Mouse (Mus musculus) liver, embryonic 11.5 days (tissue): Measurements from ENCODE around the gene Krtap19-1. TPM values are rescaled to one million over a fixed set of nuclear protein-coding genes. Genes with fewer than 3 reads are reported as not detected.

Experiments used
- ATAC-seq: fragments of 200-750 bp; cut with Nextera tagmentation; replicated peaks from 2 replicates; pipeline ENCODE4 v1.8.0; 2017; ENCODE audit warnings: moderate number of reproducible peaks, mild to moderate bottlenecking, moderate TSS enrichment, moderate library complexity; ENCODE audit not compliant: low FRiP score
- DNase-seq: peaks from one replicate; pipeline ENCODE4 v3.0.0-alpha.2; 2017; ENCODE audit warnings: low spot score
- H3K27ac ChIP-seq: fragments of 300-500 bp; sonication (generic); 2 replicates; pipeline ENCODE4 v1.5.1; 2014; ENCODE audit warnings: mild to moderate bottlenecking, low read depth, low read length, control low read depth
- H3K27me3 ChIP-seq: fragments of 300-500 bp; sonication (generic); replicated peaks from 2 replicates; pipeline ENCODE4 v1.6.1; 2014; ENCODE audit warnings: low read length, mixed read lengths; ENCODE audit not compliant: control insufficient read depth, insufficient read depth
- H3K36me3 ChIP-seq: fragments of 300-500 bp; sonication (generic); 2 replicates; pipeline ENCODE4 v1.6.1; 2014; ENCODE audit warnings: mild to moderate bottlenecking, low read length, moderate library complexity, mixed read lengths; ENCODE audit not compliant: control insufficient read depth, insufficient read depth
- H3K4me1 ChIP-seq: fragments of 300-500 bp; sonication (generic); replicated peaks from 2 replicates; pipeline ENCODE4 v1.6.1; 2014; ENCODE audit warnings: low read length, mixed read lengths; ENCODE audit not compliant: control insufficient read depth, insufficient read depth
- H3K4me2 ChIP-seq: fragments of 300-500 bp; sonication (generic); 2 replicates; pipeline ENCODE4 v1.6.1; 2014; ENCODE audit warnings: mild to moderate bottlenecking, control low read depth, moderate library complexity
- H3K4me3 ChIP-seq: fragments of 300-500 bp; sonication (generic); 2 replicates; pipeline ENCODE4 v1.5.1; 2014; ENCODE audit warnings: low read depth, low read length, control low read depth
- H3K9ac ChIP-seq: fragments of 300-500 bp; sonication (generic); 2 replicates; pipeline ENCODE4 v1.6.1; 2014; ENCODE audit warnings: low read depth, low read length, control low read depth
- H3K9me3 ChIP-seq: fragments of 300-500 bp; sonication (generic); 2 replicates; pipeline ENCODE4 v1.6.1; 2016; ENCODE audit warnings: low read length, inconsistent platforms, mixed read lengths; ENCODE audit not compliant: control insufficient read depth
- WGBS: fragments of 180-500 bp; shearing (Covaris S2); extraction: QIAGEN DNeasy Blood & Tissue Kit; methylation state at CpG from one replicate; pipeline ENCODE4 v1.1.7; 2014; 5-methylcytosine and 5-hydroxymethylcytosine counted together
- polyA plus RNA-seq: library from polyadenylated mRNA; unstranded; fragments of >200 nt; fragmentation: Nextera tagmentation; extraction: Ambion mirVana; gene quantifications from 2 replicates; pipeline ENCODE4 v1.2.1, GENCODE M21; 2014

Krtap19-1 gene
- polyA plus RNA-seq, 1 experiment from 2014 or later, result not detected

DNA sequence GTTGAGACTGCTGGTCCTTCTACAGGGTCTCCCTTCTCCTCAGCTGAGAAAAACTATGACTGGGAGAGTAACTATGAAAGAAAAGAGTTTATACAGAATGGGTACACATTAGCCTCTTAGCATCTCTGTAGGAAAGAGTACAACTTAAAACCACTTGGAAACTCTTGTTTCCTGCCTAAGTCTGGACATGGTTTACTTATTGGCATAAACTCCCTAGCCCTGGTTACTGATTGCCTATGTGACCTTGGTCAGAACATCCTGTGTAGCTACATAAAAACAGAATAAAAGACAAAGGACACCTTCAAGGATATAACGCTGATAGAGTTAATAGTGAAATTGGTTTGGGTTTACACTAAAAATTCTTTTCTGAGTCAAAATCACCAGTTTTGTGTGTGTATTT is 21.8 kb downstream of the Krtap19-1 start:
- Histone ChIP-seq H3K27ac (no peak overlapping the region), H3K9me3 (no peaks in the 10 kb centered on the region), H3K4me3 (no peak overlapping the region), H3K9ac (no peak overlapping the region), H3K36me3 (no peaks in the 10 kb centered on the region), H3K27me3 (no peaks in the 10 kb centered on the region), H3K4me1 (no peaks in the 10 kb centered on the region), H3K4me2 (no peak overlapping the region)
- DNase-seq (no peak), ATAC-seq (no peak)
- 89% methylated on average over 1 of the region's 1 CpGs for WGBS

- ATAC-seq (no peak), DNase-seq (no peak)
- no peaks in the 10 kb centered on the region for H3K4me1 ChIP-seq
- 75% methylated on average over 3 of the region's 3 CpGs for WGBS
- H3K9me3 ChIP-seq, result no peaks in the 10 kb centered on the region
- no peaks in the 10 kb centered on the region for H3K36me3 ChIP-seq
- no peak overlapping the region for H3K9ac ChIP-seq
- no peak overlapping the region for H3K4me2 ChIP-seq
- no peak overlapping the region for H3K27ac ChIP-seq
- H3K4me3 ChIP-seq, result no peak overlapping the region
- H3K27me3 ChIP-seq, result no peaks in the 10 kb centered on the region
Measured at GRCm38 (mm10) chr16:88826978-88827377, 42.2 kb downstream of the Krtap19-1 start.

- WGBS, result 83% methylated on average over 9 of the region's 9 CpGs
- no peak within 1 kb of the TSS for H3K9ac ChIP-seq
- no peak within 1 kb of the TSS for H3K4me2 ChIP-seq
- no peaks in the 10 kb centered on the region for H3K9me3 ChIP-seq
- ATAC-seq (no peak), DNase-seq (no peak)
- no peaks in the 10 kb centered on the region for H3K36me3 ChIP-seq
- no peaks in the 10 kb centered on the region for H3K4me1 ChIP-seq
- no peak within 1 kb of the TSS for H3K27ac ChIP-seq
- H3K27me3 ChIP-seq, result no peaks in the 10 kb centered on the region
- H3K4me3 ChIP-seq, result no peak within 1 kb of the TSS
Measured at GRCm38 (mm10) chr16:88826095-88826652, 43.0 kb downstream of the Krtap19-1 start, which contains the start of gene Krtap14. Gene Krtap14, minus strand, starts transcription at chr16:88826145.

DNA sequence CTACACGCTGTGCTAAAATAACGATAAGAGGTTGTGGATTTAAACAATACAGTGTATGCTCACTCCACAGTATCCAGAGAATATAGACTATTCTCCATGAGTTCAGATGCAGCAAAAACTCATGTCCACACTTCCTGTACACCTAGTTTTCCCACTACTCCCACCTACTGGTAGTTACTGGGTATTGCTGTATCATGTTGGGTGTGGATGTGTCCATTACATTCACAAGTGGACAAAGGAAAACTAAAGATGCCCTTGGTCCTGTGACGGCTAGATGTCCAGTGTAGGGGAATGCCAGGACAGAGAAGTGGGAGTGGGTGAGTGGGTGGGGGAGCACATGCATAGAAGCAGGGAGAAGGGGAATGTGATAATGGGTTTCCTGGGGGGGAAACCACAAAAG is 45.5 kb downstream of the Krtap19-1 start:
- H3K4me2 ChIP-seq, result no peak overlapping the region
- DNase-seq (no peak), ATAC-seq (peak; percentile 43; the same call in 1 of the 2 replicates)
- H3K4me1 ChIP-seq, result no peaks in the 10 kb centered on the region
- H3K27ac ChIP-seq, result no peak overlapping the region
- no peaks in the 10 kb centered on the region for H3K36me3 ChIP-seq
- no peaks in the 10 kb centered on the region for H3K9me3 ChIP-seq
- no peaks in the 10 kb centered on the region for H3K27me3 ChIP-seq
- 75% methylated on average over 3 of the region's 3 CpGs for WGBS
- H3K4me3 ChIP-seq, result no peak overlapping the region
- H3K9ac ChIP-seq, result no peak overlapping the region

GRCm38 (mm10) chr16:88820066-88820465 is 49.1 kb downstream of the Krtap19-1 start, which contains the start of gene Krtap15:
Gene Krtap15, plus strand, starts transcription at chr16:88820215.
- Histone ChIP-seq H3K4me3 (no peak within 1 kb of the TSS), H3K36me3 (no peaks in the 10 kb centered on the region), H3K9ac (no peak within 1 kb of the TSS), H3K9me3 (no peaks in the 10 kb centered on the region), H3K4me2 (no peak within 1 kb of the TSS), H3K27ac (no peak within 1 kb of the TSS), H3K4me1 (no peaks in the 10 kb centered on the region), H3K27me3 (no peaks in the 10 kb centered on the region)
- DNase-seq (no peak), ATAC-seq (no peak)
- WGBS, result 78% methylated on average over 3 of the region's 3 CpGs

Other genes starting within 250 kb of the Krtap19-1 start
- gene 2310079G19Rik, start 241.7 kb downstream of the Krtap19-1 start, polyA plus RNA-seq, result not detected in 2 replicates
- not detected in 2 replicates for gene Krtap26-1, start 221.6 kb downstream of the Krtap19-1 start, polyA plus RNA-seq
- gene Krtap27-1, start 197.7 kb downstream of the Krtap19-1 start, polyA plus RNA-seq, result not detected in 2 replicates
- not detected in 2 replicates for gene 2310061N02Rik, start 161.4 kb downstream of the Krtap19-1 start, polyA plus RNA-seq
- not detected in 2 replicates for gene Krtap13-1, start 140.5 kb downstream of the Krtap19-1 start, polyA plus RNA-seq
- not detected in 2 replicates for gene Krtap13, start 117.8 kb downstream of the Krtap19-1 start, polyA plus RNA-seq
- gene 2310034C09Rik, start 110.6 kb downstream of the Krtap19-1 start, polyA plus RNA-seq, result not detected in 2 replicates
- not detected in 2 replicates for gene 2310057N15Rik, start 95.2 kb downstream of the Krtap19-1 start, polyA plus RNA-seq
- not detected in 2 replicates for gene Gm5965, start 91.5 kb downstream of the Krtap19-1 start, polyA plus RNA-seq
- gene Gm20741, start 57.2 kb downstream of the Krtap19-1 start, polyA plus RNA-seq, result not detected in 2 replicates
- 0.22 TPM in 1 of 2 replicates, not detected in the other for gene Krtap15, start 49.2 kb downstream of the Krtap19-1 start, polyA plus RNA-seq
- not detected in 2 replicates for gene Krtap14, start 43.3 kb downstream of the Krtap19-1 start, polyA plus RNA-seq
- not detected in 2 replicates for gene Krtap19-2, start 4.9 kb upstream of the Krtap19-1 start, polyA plus RNA-seq
- gene Krtap19-3, start 8.6 kb upstream of the Krtap19-1 start, polyA plus RNA-seq, result not detected in 2 replicates
- gene Krtap19-4, start 15.7 kb upstream of the Krtap19-1 start, polyA plus RNA-seq, result not detected in 2 replicates
- gene Krtap19-5, start 27.0 kb upstream of the Krtap19-1 start, polyA plus RNA-seq, result not detected in 2 replicates
- not detected in 2 replicates for gene Krtap19-9b, start 62.9 kb upstream of the Krtap19-1 start, polyA plus RNA-seq
- not detected in 2 replicates for gene Krtap16-3, start 93.5 kb upstream of the Krtap19-1 start, polyA plus RNA-seq
- gene Krtap22-2, start 141.3 kb upstream of the Krtap19-1 start, polyA plus RNA-seq, result not detected in 2 replicates
- gene Gm10229, start 145.9 kb upstream of the Krtap19-1 start, polyA plus RNA-seq, result not detected in 2 replicates
- gene Krtap6-1, start 162.3 kb upstream of the Krtap19-1 start, polyA plus RNA-seq, result not detected in 2 replicates
- not detected in 2 replicates for gene Gm10228, start 172.1 kb upstream of the Krtap19-1 start, polyA plus RNA-seq
- gene Krtap6-5, start 178.5 kb upstream of the Krtap19-1 start, polyA plus RNA-seq, result not detected in 2 replicates
- not detected in 2 replicates for gene 1110025L11Rik, start 194.6 kb upstream of the Krtap19-1 start, polyA plus RNA-seq
- gene Krtap6-3, start 214.6 kb upstream of the Krtap19-1 start, polyA plus RNA-seq, result not detected in 2 replicates